Mouse (Mus musculus) intestine, postnatal 0 days (tissue): ENCODE measurements around the gene 6330403K07Rik. TPM values are rescaled to one million over a fixed set of nuclear protein-coding genes. Genes with fewer than 3 reads are reported as not detected.

Experiments used
- ATAC-seq: fragments of 200-750 bp; cut with Nextera tagmentation; 2 replicates; pipeline ENCODE4 v1.8.0; 2017; ENCODE audit warnings: mild to moderate bottlenecking, moderate TSS enrichment, moderate library complexity
- H3K27ac ChIP-seq: fragments of 300-500 bp; sonication (generic); 2 replicates; pipeline ENCODE4 v1.5.1; 2014; ENCODE audit warnings: mild to moderate bottlenecking, low read depth, low read length, moderate library complexity
- H3K27me3 ChIP-seq: fragments of 300-500 bp; sonication (generic); replicated peaks from 2 replicates; pipeline ENCODE4 v1.6.1; 2014; ENCODE audit warnings: low read length, mixed read lengths; ENCODE audit not compliant: control insufficient read depth, insufficient read depth
- H3K36me3 ChIP-seq: fragments of 300-500 bp; sonication (generic); 2 replicates; pipeline ENCODE4 v1.6.1; 2014; ENCODE audit warnings: mild to moderate bottlenecking, moderate library complexity; ENCODE audit not compliant: control insufficient read depth, insufficient read depth
- H3K4me1 ChIP-seq: fragments of 300-500 bp; sonication (generic); replicated peaks from 2 replicates; pipeline ENCODE4 v1.6.1; 2014; ENCODE audit warnings: antibody characterized with exemption, low read length, mixed read lengths; ENCODE audit not compliant: control insufficient read depth, insufficient read depth
- H3K4me2 ChIP-seq: fragments of 300-500 bp; sonication (generic); replicated peaks from 2 replicates; pipeline ENCODE4 v1.6.1; 2014; ENCODE audit warnings: low read depth, mild to moderate bottlenecking, moderate library complexity
- H3K4me3 ChIP-seq: fragments of 300-500 bp; sonication (generic); 2 replicates; pipeline ENCODE4 v1.5.1; 2014; ENCODE audit warnings: low read depth, low read length
- H3K9ac ChIP-seq: fragments of 300-500 bp; sonication (generic); 2 replicates; pipeline ENCODE4 v1.6.1; 2014; ENCODE audit warnings: mild to moderate bottlenecking, low read depth, low read length
- H3K9me3 ChIP-seq: fragments of 300-500 bp; sonication (generic); 2 replicates; pipeline ENCODE4 v1.6.1; 2016; ENCODE audit warnings: mixed run types; ENCODE audit not compliant: control insufficient read depth
- CTCF ChIP-seq: sonication (generic); IDR thresholded peaks from 2 replicates; pipeline ENCODE4 v1.5.1; 2016; ENCODE audit warnings: low read depth, mild to moderate bottlenecking, control low read depth, antibody characterized with exemption, moderate library complexity
- WGBS: fragments of 180-500 bp; shearing (Covaris S2); extraction: QIAGEN DNeasy Blood & Tissue Kit; methylation state at CpG from one replicate; pipeline ENCODE4 v1.1.7; 2014; 5-methylcytosine and 5-hydroxymethylcytosine counted together
- polyA plus RNA-seq: library from polyadenylated mRNA; unstranded; fragments of >200 nt; fragmentation: Nextera tagmentation; extraction: Ambion mirVana; gene quantifications from 2 replicates; pipeline ENCODE4 v1.2.1, GENCODE M21; 2015

6330403K07Rik gene
- polyA plus RNA-seq, 1 experiment from 2014 or later: 20.4 TPM

GRCm38 (mm10) chr11:71003611-71004315, 29.6 kb downstream of the 6330403K07Rik start:
- no peaks in the 10 kb centered on the region for H3K27me3 ChIP-seq
- H3K9me3 ChIP-seq: no peaks in the 10 kb centered on the region
- under 1% methylated on average over 49 of the region's 49 CpGs for WGBS
- H3K9ac ChIP-seq: peak overlapping the region; percentile 62
- peak overlapping the region; percentile 84 for H3K4me2 ChIP-seq
- TF ChIP-seq CTCF: no peak
- H3K36me3 ChIP-seq: peaks cover 13% of the 10 kb centered on the region; the same call in 1 of the 2 replicates
- peaks cover 6% of the 10 kb centered on the region for H3K4me1 ChIP-seq
- H3K27ac ChIP-seq: peak overlapping the region; percentile 50
- peak overlapping the region; percentile 89 for H3K4me3 ChIP-seq
- peak; percentile 65 for ATAC-seq

- Histone ChIP-seq H3K4me3 (no peak overlapping the region), H3K4me1 (peaks cover 6% of the 10 kb centered on the region), H3K27me3 (no peaks in the 10 kb centered on the region), H3K4me2 (no peak overlapping the region), H3K36me3 (peaks cover 23% of the 10 kb centered on the region; the same call in 1 of the 2 replicates), H3K9me3 (no peaks in the 10 kb centered on the region), H3K27ac (no peak overlapping the region), H3K9ac (no peak overlapping the region)
- ATAC-seq: no peak
- TF ChIP-seq CTCF: no peak
- WGBS: 86% methylated on average over 4 of the region's 4 CpGs
These were observed 32.1 kb downstream of the 6330403K07Rik start for GRCm38 (mm10) chr11:71001167-71001566.

- Histone ChIP-seq H3K27ac (peak within 1 kb of the TSS; percentile 50; the same call in 1 of the 2 replicates), H3K4me3 (peak within 1 kb of the TSS; percentile 94), H3K36me3 (peaks cover 53% of the 10 kb centered on the region), H3K9me3 (no peaks in the 10 kb centered on the region), H3K4me1 (no peaks in the 10 kb centered on the region), H3K4me2 (peak within 1 kb of the TSS; percentile 87), H3K9ac (peak within 1 kb of the TSS; percentile 82), H3K27me3 (no peaks in the 10 kb centered on the region)
- under 1% methylated on average over 52 of the region's 64 CpGs for WGBS
- peak; percentile 99 for TF ChIP-seq CTCF
- ATAC-seq: peak; percentile 95
These were observed 50.6 kb downstream of the 6330403K07Rik start, which contains the start of gene C1qbp for GRCm38 (mm10) chr11:70982557-70983228. Gene C1qbp, minus strand, starts transcription at chr11:70983026.

- no peak for TF ChIP-seq CTCF
- no peak for ATAC-seq
- H3K4me3 ChIP-seq: peak overlapping the region; percentile 94
- peaks cover 52% of the 10 kb centered on the region for H3K36me3 ChIP-seq
- H3K27ac ChIP-seq: peak overlapping the region; percentile 50; the same call in 1 of the 2 replicates
- no peaks in the 10 kb centered on the region for H3K27me3 ChIP-seq
- H3K9ac ChIP-seq: peak overlapping the region; percentile 82
- peak overlapping the region; percentile 87 for H3K4me2 ChIP-seq
- no peaks in the 10 kb centered on the region for H3K4me1 ChIP-seq
- no peaks in the 10 kb centered on the region for H3K9me3 ChIP-seq
- 3% methylated on average over 12 of the region's 12 CpGs for WGBS
These were observed 51.3 kb downstream of the 6330403K07Rik start for GRCm38 (mm10) chr11:70982030-70982429.

Other genes starting within 250 kb of the 6330403K07Rik start
- gene Scimp, start 220.9 kb downstream of the 6330403K07Rik start, polyA plus RNA-seq: 1.9 and 2.0 TPM in 2 replicates
- gene Rabep1, start 188.7 kb downstream of the 6330403K07Rik start, polyA plus RNA-seq: 90.9 and 104 TPM in 2 replicates
- gene Nup88, start 63.5 kb downstream of the 6330403K07Rik start, polyA plus RNA-seq: 35.8 and 37.3 TPM in 2 replicates
- gene Rpain, start 63.3 kb downstream of the 6330403K07Rik start, polyA plus RNA-seq: 42.8 and 49.3 TPM in 2 replicates
- gene C1qbp, start 50.5 kb downstream of the 6330403K07Rik start, polyA plus RNA-seq: 137 and 145 TPM in 2 replicates
- 3.5 and 3.6 TPM in 2 replicates for gene Dhx33, start 29.1 kb downstream of the 6330403K07Rik start, polyA plus RNA-seq
- 10.3 and 11.2 TPM in 2 replicates for gene Mis12, start 13.9 kb downstream of the 6330403K07Rik start, polyA plus RNA-seq
- gene Derl2, start 13.7 kb downstream of the 6330403K07Rik start, polyA plus RNA-seq: 76.0 and 77.4 TPM in 2 replicates
- 0.05 TPM in 2 replicates for gene Nlrp1a, start 111.2 kb upstream of the 6330403K07Rik start, polyA plus RNA-seq
- gene Nlrp1b, start 197.2 kb upstream of the 6330403K07Rik start, polyA plus RNA-seq: 0.10 and 0.18 TPM in 2 replicates